Mouse (Mus musculus) left cerebral cortex, adult 2 months (tissue): ENCODE results near the gene Dhx40. TPM values are rescaled to one million over a fixed set of nuclear protein-coding genes. Genes with fewer than 3 reads are reported as not detected.

Experiments used
- DNase-seq, 2 experiments: peaks; one replicate each; pipeline ENCODE4 v3.0.0; 2021 to 2022; ENCODE audit warnings: low spot score in 2 of 2, mixed read lengths in 1 of 2; ENCODE audit errors: extremely low spot score in 1 of 2
- H3K27ac ChIP-seq: fragments of 200-600 bp; 2 replicates; pipeline ENCODE4 v1.8.1; 2022
- H3K4me3 ChIP-seq: fragments of 200-600 bp; 2 replicates; pipeline ENCODE4 v1.8.1; 2022
- CTCF ChIP-seq: fragments of 200-600 bp; IDR thresholded peaks from 2 replicates; pipeline ENCODE4 v1.8.1; 2022; ENCODE audit warnings: antibody characterized with exemption, mild to moderate bottlenecking, moderate library complexity
- intact Hi-C: fragments of 180-260 bp; cut with DNase I; formaldehyde crosslinking; loops from one replicate; pipeline ENCODE4 v1.15.1; 2025
- total RNA-seq, 2 experiments: library from RNA; stranded (reverse); gene quantifications; 2 replicates each; pipeline ENCODE4 v1.2.3; 2021

The Dhx40 gene
- total RNA-seq, 2 experiments from 2014 or later: 17.3 to 19.3 TPM

- intact Hi-C loops: loop anchor here (5.0 kb wide), 1 partner anchor 184 kb away; no protein-coding TSS in a partner anchor
- DNase-seq: no peak
- no peak for TF ChIP-seq CTCF
- peak overlapping the region; percentile 98 for H3K27ac ChIP-seq
- peak overlapping the region; percentile 66 for H3K4me3 ChIP-seq
Measured at GRCm38 (mm10) chr11:86758559-86758958, 49.0 kb downstream of the Dhx40 start.

GRCm38 (mm10) chr11:86757480-86758371 lies 49.8 kb downstream of the Dhx40 start, which contains the start of gene Cltc:
Gene Cltc, minus strand, starts transcription at chr11:86757565.
- peak; percentile 39 for TF ChIP-seq CTCF
- peak; percentile 97 for DNase-seq
- Histone ChIP-seq H3K27ac (peak within 1 kb of the TSS; percentile 98), H3K4me3 (peak within 1 kb of the TSS; percentile 66)
- intact Hi-C loops: loop anchor here (1.0 to 5.0 kb wide), 4 partner anchors 23 to 235 kb away; partner anchors contain the start of genes Ptrh2, Vmp1 and Ypel2

- no peak for DNase-seq
- Histone ChIP-seq H3K4me3 (peak overlapping the region; percentile 66), H3K27ac (peak overlapping the region; percentile 98)
- intact Hi-C loops: loop anchor here (1.0 to 5.0 kb wide), 4 partner anchors 22 to 236 kb away; partner anchors contain the start of genes Ptrh2, Vmp1 and Ypel2
- no peak for TF ChIP-seq CTCF
Measured at GRCm38 (mm10) chr11:86757142-86757479, 50.4 kb downstream of the Dhx40 start.

- peak; percentile 18 to 33 for DNase-seq
- intact Hi-C loops: loop anchor here (1.0 to 5.0 kb wide), 4 partner anchors 22 to 236 kb away; partner anchors contain the start of genes Ptrh2, Vmp1 and Ypel2
- no peak for TF ChIP-seq CTCF
- peak overlapping the region; percentile 66 for H3K4me3 ChIP-seq
- H3K27ac ChIP-seq: peak overlapping the region; percentile 98
Measured at GRCm38 (mm10) chr11:86756156-86757141, 51.1 kb downstream of the Dhx40 start.

- no peak for TF ChIP-seq CTCF
- Histone ChIP-seq H3K4me3 (no peak overlapping the region), H3K27ac (no peak overlapping the region)
- intact Hi-C loops: no loop called here
- no peak for DNase-seq
Measured at GRCm38 (mm10) chr11:86752404-86752803, 55.1 kb downstream of the Dhx40 start.

GRCm38 (mm10) chr11:86751010-86751409 lies 56.5 kb downstream of the Dhx40 start:
- no peak for DNase-seq
- H3K27ac ChIP-seq: no peak overlapping the region
- H3K4me3 ChIP-seq: no peak overlapping the region
- intact Hi-C loops: no loop called here
- TF ChIP-seq CTCF: no peak

- TF ChIP-seq CTCF: no peak
- DNase-seq: no peak
- no peak overlapping the region for H3K4me3 ChIP-seq
- H3K27ac ChIP-seq: no peak overlapping the region; the same call in 1 of the 2 replicates
- intact Hi-C loops: no loop called here
Measured at GRCm38 (mm10) chr11:86749776-86750423, 57.6 kb downstream of the Dhx40 start.

- no peak for DNase-seq
- no peak for TF ChIP-seq CTCF
- Histone ChIP-seq H3K27ac (no peak overlapping the region), H3K4me3 (no peak overlapping the region)
- intact Hi-C loops: no loop called here
Measured at GRCm38 (mm10) chr11:86745634-86746404, 61.7 kb downstream of the Dhx40 start.

- H3K27ac ChIP-seq: no peak overlapping the region
- TF ChIP-seq CTCF: no peak
- H3K4me3 ChIP-seq: no peak overlapping the region
- DNase-seq: no peak
- intact Hi-C loops: no loop called here
Measured at GRCm38 (mm10) chr11:86742605-86743004, 64.9 kb downstream of the Dhx40 start.

- TF ChIP-seq CTCF: no peak
- intact Hi-C loops: no loop called here
- DNase-seq: no peak
- Histone ChIP-seq H3K4me3 (no peak overlapping the region), H3K27ac (no peak overlapping the region)
Measured at GRCm38 (mm10) chr11:86741505-86741904, 66.0 kb downstream of the Dhx40 start.
